Mouse (Mus musculus) forebrain, embryonic 14.5 days (tissue): ENCODE data around the gene Hspb1. TPM values are rescaled to one million over a fixed set of nuclear protein-coding genes. Genes with fewer than 3 reads are reported as not detected.
A peak's percentile ranks its signal among the peaks of the same experiment; 100 is the strongest.

Experiments used
- ATAC-seq: fragments of 200-750 bp; cut with Nextera tagmentation; 2 replicates; pipeline ENCODE4 v1.8.0; 2017; ENCODE audit warnings: mild to moderate bottlenecking, moderate library complexity
- DNase-seq: peaks from one replicate; pipeline ENCODE4 v3.0.0-alpha.2; 2015; ENCODE audit warnings: low spot score
- H3K27ac ChIP-seq: fragments of 300-500 bp; sonication (generic); 2 replicates; pipeline ENCODE4 v1.5.1; 2014; ENCODE audit warnings: low read depth, mild to moderate bottlenecking, control low read depth, low read length, moderate library complexity
- H3K27me3 ChIP-seq: fragments of 300-500 bp; sonication (generic); replicated peaks from 2 replicates; pipeline ENCODE4 v1.6.1; 2014; ENCODE audit warnings: low read length, control low read depth, mixed read lengths; ENCODE audit not compliant: control insufficient read depth, insufficient read depth
- H3K36me3 ChIP-seq: fragments of 300-500 bp; sonication (generic); 2 replicates; pipeline ENCODE4 v1.6.1; 2014; ENCODE audit warnings: low read length, control low read depth; ENCODE audit not compliant: control insufficient read depth, insufficient read depth
- H3K4me1 ChIP-seq: fragments of 300-500 bp; sonication (generic); 2 replicates; pipeline ENCODE4 v1.6.1; 2014; ENCODE audit warnings: antibody characterized with exemption, low read length, control low read depth; ENCODE audit not compliant: control insufficient read depth, insufficient read depth
- H3K4me2 ChIP-seq: fragments of 300-500 bp; sonication (generic); 2 replicates; pipeline ENCODE4 v1.6.1; 2014; ENCODE audit warnings: mild to moderate bottlenecking, control low read depth, low read length
- H3K4me3 ChIP-seq: fragments of 300-500 bp; sonication (generic); 2 replicates; pipeline ENCODE4 v1.5.1; 2014; ENCODE audit warnings: low read depth, low read length, control low read depth
- H3K9ac ChIP-seq: fragments of 300-500 bp; sonication (generic); 2 replicates; pipeline ENCODE4 v1.6.1; 2014; ENCODE audit warnings: mild to moderate bottlenecking, low read length, control low read depth, moderate library complexity
- H3K9me3 ChIP-seq: fragments of 300-500 bp; sonication (generic); replicated peaks from 2 replicates; pipeline ENCODE4 v1.6.1; 2016; ENCODE audit warnings: low read length, control low read depth, mixed read lengths; ENCODE audit not compliant: control insufficient read depth
- WGBS: fragments of 180-500 bp; shearing (Covaris S2); extraction: QIAGEN DNeasy Blood & Tissue Kit; methylation state at CpG from one replicate; pipeline ENCODE4 v1.1.7; 2014; 5-methylcytosine and 5-hydroxymethylcytosine counted together
- polyA plus RNA-seq: library from polyadenylated mRNA; unstranded; fragments of >200 nt; fragmentation: Nextera tagmentation; extraction: Ambion mirVana; gene quantifications from 2 replicates; pipeline ENCODE4 v1.2.1, GENCODE M21; 2014

Gene Hspb1
- polyA plus RNA-seq, 1 experiment from 2014 or later = 6.6 TPM

- Histone ChIP-seq H3K9ac (peak overlapping the region; percentile 49), H3K36me3 (peaks cover 34% of the 10 kb centered on the region), H3K4me2 (peak overlapping the region; percentile 65), H3K4me1 (peaks cover 7% of the 10 kb centered on the region; the same call in 1 of the 2 replicates), H3K27me3 (no peaks in the 10 kb centered on the region), H3K4me3 (peak overlapping the region; percentile 26), H3K27ac (peak overlapping the region; percentile 79), H3K9me3 (no peaks in the 10 kb centered on the region)
- DNase-seq (peak; percentile 93), ATAC-seq (peak; percentile 95)
- WGBS = under 1% methylated on average over 30 of the region's 30 CpGs
Measured at GRCm38 (mm10) chr5:135903551-135904151, 15.9 kb downstream of the Hspb1 start.

GRCm38 (mm10) chr5:135904259-135904658 is 16.5 kb downstream of the Hspb1 start:
- 71% methylated on average over 5 of the region's 5 CpGs for WGBS
- H3K4me2 ChIP-seq = peak overlapping the region; percentile 65; the same call in 1 of the 2 replicates
- H3K4me1 ChIP-seq = peaks cover 7% of the 10 kb centered on the region; the same call in 1 of the 2 replicates
- no peak for DNase-seq
- no peaks in the 10 kb centered on the region for H3K9me3 ChIP-seq
- no peaks in the 10 kb centered on the region for H3K27me3 ChIP-seq
- H3K36me3 ChIP-seq = peaks cover 39% of the 10 kb centered on the region
- ATAC-seq = no peak
- no peak overlapping the region for H3K4me3 ChIP-seq
- H3K9ac ChIP-seq = peak overlapping the region; percentile 49; the same call in 1 of the 2 replicates
- no peak overlapping the region for H3K27ac ChIP-seq

- Histone ChIP-seq H3K36me3 (peaks cover 52% of the 10 kb centered on the region), H3K4me1 (peaks cover 7% of the 10 kb centered on the region; the same call in 1 of the 2 replicates), H3K9ac (no peak overlapping the region), H3K4me2 (no peak overlapping the region), H3K9me3 (no peaks in the 10 kb centered on the region), H3K4me3 (no peak overlapping the region), H3K27me3 (no peaks in the 10 kb centered on the region), H3K27ac (no peak overlapping the region)
- ATAC-seq (no peak), DNase-seq (no peak)
- WGBS = 70% methylated on average over 8 of the region's 8 CpGs
Measured at GRCm38 (mm10) chr5:135905320-135906225, 17.9 kb downstream of the Hspb1 start.

- Histone ChIP-seq H3K4me2 (no peak overlapping the region), H3K9ac (no peak overlapping the region), H3K36me3 (peaks cover 65% of the 10 kb centered on the region), H3K4me3 (no peak overlapping the region), H3K27ac (no peak overlapping the region), H3K4me1 (peaks cover 7% of the 10 kb centered on the region; the same call in 1 of the 2 replicates), H3K27me3 (no peaks in the 10 kb centered on the region), H3K9me3 (no peaks in the 10 kb centered on the region)
- DNase-seq (no peak), ATAC-seq (no peak)
- 84% methylated on average over 4 of the region's 4 CpGs for WGBS
Measured at GRCm38 (mm10) chr5:135906846-135907245, 19.1 kb downstream of the Hspb1 start.

- DNase-seq (no peak), ATAC-seq (no peak)
- Histone ChIP-seq H3K4me3 (no peak overlapping the region), H3K27ac (no peak overlapping the region), H3K27me3 (no peaks in the 10 kb centered on the region), H3K4me1 (peaks cover 7% of the 10 kb centered on the region; the same call in 1 of the 2 replicates), H3K36me3 (peaks cover 67% of the 10 kb centered on the region), H3K4me2 (no peak overlapping the region), H3K9ac (no peak overlapping the region), H3K9me3 (no peaks in the 10 kb centered on the region)
- 87% methylated on average over 13 of the region's 13 CpGs for WGBS
Measured at GRCm38 (mm10) chr5:135907256-135907655, 19.5 kb downstream of the Hspb1 start.

- Histone ChIP-seq H3K9ac (no peak overlapping the region), H3K4me1 (peaks cover 5% of the 10 kb centered on the region; the same call in 1 of the 2 replicates), H3K27me3 (no peaks in the 10 kb centered on the region), H3K27ac (no peak overlapping the region), H3K4me2 (no peak overlapping the region), H3K4me3 (no peak overlapping the region), H3K9me3 (no peaks in the 10 kb centered on the region), H3K36me3 (peaks cover 74% of the 10 kb centered on the region)
- no peak for ATAC-seq
- 55% methylated on average over 12 of the region's 12 CpGs for WGBS
- DNase-seq = no peak
Measured at GRCm38 (mm10) chr5:135908185-135908584, 20.5 kb downstream of the Hspb1 start.

- Histone ChIP-seq H3K36me3 (peaks cover 82% of the 10 kb centered on the region), H3K4me1 (no peaks in the 10 kb centered on the region), H3K4me3 (no peak overlapping the region), H3K27ac (no peak overlapping the region), H3K27me3 (no peaks in the 10 kb centered on the region), H3K4me2 (no peak overlapping the region), H3K9me3 (no peaks in the 10 kb centered on the region), H3K9ac (no peak overlapping the region)
- ATAC-seq = no peak
- WGBS = 95% methylated on average over 16 of the region's 16 CpGs
- no peak for DNase-seq
Measured at GRCm38 (mm10) chr5:135908989-135909388, 21.3 kb downstream of the Hspb1 start.

- H3K4me2 ChIP-seq = no peak overlapping the region
- no peaks in the 10 kb centered on the region for H3K9me3 ChIP-seq
- no peaks in the 10 kb centered on the region for H3K4me1 ChIP-seq
- 88% methylated on average over 10 of the region's 10 CpGs for WGBS
- H3K36me3 ChIP-seq = peaks cover 85% of the 10 kb centered on the region
- no peak overlapping the region for H3K4me3 ChIP-seq
- H3K27me3 ChIP-seq = no peaks in the 10 kb centered on the region
- no peak overlapping the region for H3K9ac ChIP-seq
- ATAC-seq = no peak
- H3K27ac ChIP-seq = no peak overlapping the region
- DNase-seq = no peak
Measured at GRCm38 (mm10) chr5:135909646-135910045, 21.9 kb downstream of the Hspb1 start.

- Histone ChIP-seq H3K9me3 (no peaks in the 10 kb centered on the region), H3K36me3 (peaks cover 80% of the 10 kb centered on the region), H3K4me3 (no peak overlapping the region), H3K4me2 (no peak overlapping the region), H3K27me3 (no peaks in the 10 kb centered on the region), H3K4me1 (no peaks in the 10 kb centered on the region), H3K27ac (no peak overlapping the region), H3K9ac (no peak overlapping the region)
- WGBS = 91% methylated on average over 25 of the region's 25 CpGs
- DNase-seq (no peak), ATAC-seq (no peak)
Measured at GRCm38 (mm10) chr5:135910813-135911212, 23.1 kb downstream of the Hspb1 start.
